Mouse (Mus musculus) lung, embryonic 15.5 days (tissue): ENCODE measurements around the gene Klhl42. TPM values are rescaled to one million over a fixed set of nuclear protein-coding genes. Genes with fewer than 3 reads are reported as not detected.
A peak's percentile ranks its signal among the peaks of the same experiment; 100 is the strongest.

Experiments
- ATAC-seq: fragments of 200-750 bp; cut with Nextera tagmentation; 2 replicates; pipeline ENCODE4 v1.8.0; 2017; ENCODE audit warnings: moderate number of reproducible peaks, borderline replicate concordance; ENCODE audit not compliant: low FRiP score, low TSS enrichment; ENCODE audit errors: extremely low read depth
- H3K27ac ChIP-seq: fragments of 300-500 bp; sonication (generic); 2 replicates; pipeline ENCODE4 v1.5.1; 2015; ENCODE audit warnings: moderate library complexity, mild to moderate bottlenecking, inconsistent platforms
- H3K27me3 ChIP-seq: fragments of 300-500 bp; sonication (generic); 2 replicates; pipeline ENCODE4 v1.6.1; 2015; ENCODE audit warnings: inconsistent platforms
- H3K36me3 ChIP-seq: fragments of 300-500 bp; sonication (generic); 2 replicates; pipeline ENCODE4 v1.6.1; 2015; ENCODE audit warnings: inconsistent platforms
- H3K4me1 ChIP-seq: fragments of 300-500 bp; sonication (generic); 2 replicates; pipeline ENCODE4 v1.6.1; 2015; ENCODE audit warnings: inconsistent platforms
- H3K4me2 ChIP-seq: fragments of 300-500 bp; sonication (generic); 2 replicates; pipeline ENCODE4 v1.6.1; 2015; ENCODE audit warnings: inconsistent platforms, mild to moderate bottlenecking, moderate library complexity
- H3K4me3 ChIP-seq: fragments of 300-500 bp; sonication (generic); 2 replicates; pipeline ENCODE4 v1.5.1; 2015; ENCODE audit warnings: mild to moderate bottlenecking, inconsistent platforms
- H3K9ac ChIP-seq: fragments of 300-500 bp; sonication (generic); 2 replicates; pipeline ENCODE4 v1.6.1; 2015; ENCODE audit warnings: inconsistent platforms
- H3K9me3 ChIP-seq: fragments of 300-500 bp; sonication (generic); 2 replicates; pipeline ENCODE4 v1.6.1; 2016; ENCODE audit warnings: inconsistent platforms
- WGBS: fragments of 180-500 bp; shearing (Covaris S2); methylation state at CpG from one replicate; pipeline ENCODE4 v1.1.7; 2015; 5-methylcytosine and 5-hydroxymethylcytosine counted together
- polyA plus RNA-seq: library from polyadenylated mRNA; unstranded; fragments of >200 nt; fragmentation: Nextera tagmentation; extraction: Ambion mirVana; gene quantifications from 2 replicates; pipeline ENCODE4 v1.2.1, GENCODE M21; 2015

Klhl42 gene
- 8.4 and 8.9 TPM in 2 replicates for polyA plus RNA-seq

DNA sequence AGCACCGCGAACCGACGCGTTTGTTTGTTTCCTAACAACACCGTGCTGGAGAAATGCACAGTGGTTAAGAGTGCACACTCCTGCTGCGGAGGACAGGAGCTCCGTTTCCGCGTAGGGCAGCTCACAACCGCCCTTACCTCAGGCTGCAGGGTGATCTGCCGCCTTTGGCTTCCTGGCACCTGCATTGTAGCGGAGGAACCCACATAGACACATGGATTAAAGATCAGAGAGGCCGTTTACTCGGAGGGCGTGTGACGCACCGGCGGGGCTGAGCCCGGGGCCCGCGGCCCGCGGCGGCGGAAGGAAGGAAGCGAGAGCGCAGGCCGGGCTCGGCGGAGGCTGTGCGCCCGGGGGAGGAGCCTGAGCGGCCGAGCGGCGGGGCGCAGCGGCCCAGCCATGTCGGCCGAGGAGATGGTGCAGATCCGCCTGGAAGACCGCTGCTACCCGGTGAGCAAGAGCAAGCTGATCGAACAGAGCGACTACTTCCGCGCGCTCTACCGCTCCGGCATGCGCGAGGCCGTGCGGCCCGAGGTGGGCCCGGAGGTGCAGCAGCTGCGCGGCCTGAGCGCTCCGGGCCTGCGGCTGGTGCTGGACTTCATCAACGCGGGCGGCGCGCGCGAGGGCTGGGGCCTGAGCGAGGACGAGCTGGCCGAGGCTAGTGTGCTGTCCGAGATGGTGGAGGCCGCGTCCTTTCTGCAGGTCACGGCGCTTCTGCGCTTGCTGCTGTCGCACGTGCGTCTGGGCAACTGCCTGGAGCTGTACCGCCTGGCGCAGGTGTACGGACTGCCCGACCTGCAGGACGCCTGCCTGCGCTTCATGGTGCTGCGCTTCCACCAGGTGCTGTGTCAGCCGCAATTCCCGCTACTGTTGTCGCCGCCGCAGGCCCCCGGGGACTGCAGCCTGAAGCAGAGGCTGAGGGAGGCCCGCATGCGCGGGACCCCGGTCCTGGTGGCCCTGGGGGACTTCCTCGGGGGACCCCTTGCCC is at the start of gene Klhl42:
Klhl42 (plus strand) TSS at position 244 of the 985 bp plus-strand sequence.
- no peaks in the 10 kb centered on the region for H3K27me3 ChIP-seq
- peak; percentile 84 for ATAC-seq

DNA sequence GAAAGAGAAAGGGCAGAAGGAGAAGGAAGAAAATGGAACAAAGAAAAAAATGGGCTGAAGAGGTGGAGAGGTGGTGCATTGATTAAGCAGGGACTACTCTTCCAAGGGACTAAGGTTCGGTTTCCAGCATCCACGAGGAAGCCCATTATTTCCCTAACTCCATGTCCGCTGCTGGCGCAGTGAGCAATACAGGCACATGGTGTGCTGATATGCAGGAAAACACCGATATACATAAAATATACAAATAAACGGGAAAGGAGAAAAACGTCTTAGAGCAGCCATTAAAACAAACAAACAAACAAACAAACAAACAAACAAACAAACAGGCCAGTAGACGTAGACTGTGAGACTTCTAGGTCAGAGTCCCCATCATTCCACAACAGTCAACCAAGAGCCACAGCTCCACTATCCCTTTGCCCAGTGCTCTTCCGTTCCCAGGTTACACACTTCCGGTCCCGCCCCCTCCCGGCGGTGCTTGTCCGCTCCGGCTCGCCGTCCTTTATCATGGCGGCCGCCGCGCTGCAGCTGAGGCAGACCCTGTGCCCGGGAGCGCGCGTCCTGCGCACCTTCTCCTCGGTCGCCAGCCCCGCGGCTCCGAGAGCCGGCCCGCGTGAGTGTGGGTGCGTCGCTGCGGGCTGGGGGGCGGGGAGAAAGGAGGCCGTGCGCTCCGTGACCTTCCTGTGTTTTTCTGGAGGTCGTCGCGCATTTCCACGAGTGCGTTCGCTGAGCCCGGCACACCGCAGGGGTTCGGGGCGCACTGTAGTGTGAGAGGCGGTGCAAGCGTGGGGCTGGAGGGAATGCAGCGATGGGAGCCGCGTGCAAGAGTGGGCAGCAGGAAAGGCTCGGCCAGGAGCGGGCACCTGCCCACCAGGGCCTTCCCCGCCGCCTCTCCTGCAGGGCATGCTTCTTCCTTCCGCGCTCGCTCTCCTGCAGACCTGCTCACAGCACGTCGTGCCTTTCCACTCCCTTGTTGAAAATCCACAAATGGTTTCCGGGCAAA is 48.6 kb upstream of the Klhl42 start, which contains the start of gene Mrps35:
Mrps35 (plus strand) TSS at position 474 of the 1,000 bp plus-strand sequence.
- H3K27me3 ChIP-seq: no peaks in the 10 kb centered on the region; the same call in 1 of the 2 replicates
- peaks cover 8% of the 10 kb centered on the region for H3K36me3 ChIP-seq
- ATAC-seq: peak; percentile 98
- H3K4me2 ChIP-seq: peak within 1 kb of the TSS; percentile 70
- H3K4me3 ChIP-seq: peak within 1 kb of the TSS; percentile 89
- peak within 1 kb of the TSS; percentile 77 for H3K9ac ChIP-seq
- H3K4me1 ChIP-seq: peaks cover 24% of the 10 kb centered on the region
- WGBS: 3% methylated on average over 66 of the region's 66 CpGs
- peak within 1 kb of the TSS; percentile 62 for H3K27ac ChIP-seq
- no peaks in the 10 kb centered on the region for H3K9me3 ChIP-seq

More for the DNA sequence above, at the start of gene Klhl42:
- 1% methylated on average over 94 of the region's 99 CpGs for WGBS
- no peaks in the 10 kb centered on the region for H3K9me3 ChIP-seq
- peak within 1 kb of the TSS; percentile 94 for H3K9ac ChIP-seq
- peak within 1 kb of the TSS; percentile 96 for H3K4me2 ChIP-seq
- H3K4me3 ChIP-seq: peak within 1 kb of the TSS; percentile 90
- peaks cover 32% of the 10 kb centered on the region for H3K4me1 ChIP-seq
- H3K27ac ChIP-seq: peak within 1 kb of the TSS; percentile 83
- H3K36me3 ChIP-seq: peaks cover 10% of the 10 kb centered on the region; the same call in 1 of the 2 replicates

DNA sequence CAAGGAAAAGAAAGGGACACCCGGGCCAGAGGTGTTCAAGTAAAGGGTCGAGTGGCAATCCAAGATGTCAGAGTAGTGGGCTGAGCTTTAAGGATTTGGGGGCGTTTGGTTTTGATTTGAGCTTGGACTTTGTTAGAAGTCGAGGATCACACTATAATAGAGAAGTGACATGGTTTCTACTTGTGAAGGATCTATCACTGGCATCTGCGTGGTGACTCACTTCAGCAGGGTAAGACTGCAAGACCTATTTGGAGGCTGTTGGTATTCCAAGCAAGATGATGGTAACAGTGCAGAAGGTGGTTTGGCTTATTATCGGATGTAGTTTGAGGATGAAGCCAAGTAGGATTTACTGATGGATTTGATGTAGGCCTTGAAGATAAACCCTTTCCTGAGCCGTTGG is 47.5 kb upstream of the Klhl42 start:
- WGBS: 40% methylated on average over 7 of the region's 7 CpGs
- Histone ChIP-seq H3K9ac (peak overlapping the region; percentile 77), H3K27me3 (no peaks in the 10 kb centered on the region; the same call in 1 of the 2 replicates), H3K27ac (no peak overlapping the region), H3K4me1 (peaks cover 24% of the 10 kb centered on the region), H3K36me3 (peaks cover 17% of the 10 kb centered on the region), H3K4me3 (peak overlapping the region; percentile 89), H3K9me3 (no peaks in the 10 kb centered on the region), H3K4me2 (peak overlapping the region; percentile 70)
- ATAC-seq: no peak

DNA sequence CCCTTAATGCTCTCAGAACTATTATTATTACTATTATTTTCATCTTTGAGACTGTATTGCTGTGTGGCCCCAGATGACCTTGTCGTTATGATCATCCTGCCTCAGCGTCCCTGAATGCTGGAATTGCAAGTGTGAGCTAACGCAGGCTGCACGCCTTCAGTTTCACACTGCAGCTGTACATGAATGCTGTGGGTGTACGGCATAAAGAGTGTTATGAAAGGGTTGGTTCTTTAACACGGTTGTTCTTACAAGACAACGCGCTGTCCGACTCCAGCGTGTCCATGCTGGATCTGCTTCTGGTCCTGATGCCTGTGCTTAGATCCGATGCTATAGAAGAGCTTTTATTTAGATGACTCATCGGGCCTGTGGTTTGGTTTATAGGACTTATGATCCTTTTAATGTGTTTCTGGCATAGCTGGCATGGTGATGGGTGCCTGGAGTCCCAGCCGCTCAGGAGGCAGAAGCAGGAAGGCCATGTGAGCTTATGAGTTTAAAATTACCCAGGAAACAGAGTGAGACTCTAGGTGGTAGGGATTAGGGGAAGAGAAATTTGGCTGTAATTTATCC is 41.9 kb upstream of the Klhl42 start:
- Histone ChIP-seq H3K27ac (no peak overlapping the region), H3K27me3 (no peaks in the 10 kb centered on the region), H3K4me2 (no peak overlapping the region), H3K9me3 (no peaks in the 10 kb centered on the region), H3K36me3 (peaks cover 60% of the 10 kb centered on the region), H3K9ac (no peak overlapping the region), H3K4me3 (no peak overlapping the region), H3K4me1 (peaks cover 9% of the 10 kb centered on the region; the same call in 1 of the 2 replicates)
- no peak for ATAC-seq
- WGBS: 95% methylated on average over 13 of the region's 13 CpGs

DNA sequence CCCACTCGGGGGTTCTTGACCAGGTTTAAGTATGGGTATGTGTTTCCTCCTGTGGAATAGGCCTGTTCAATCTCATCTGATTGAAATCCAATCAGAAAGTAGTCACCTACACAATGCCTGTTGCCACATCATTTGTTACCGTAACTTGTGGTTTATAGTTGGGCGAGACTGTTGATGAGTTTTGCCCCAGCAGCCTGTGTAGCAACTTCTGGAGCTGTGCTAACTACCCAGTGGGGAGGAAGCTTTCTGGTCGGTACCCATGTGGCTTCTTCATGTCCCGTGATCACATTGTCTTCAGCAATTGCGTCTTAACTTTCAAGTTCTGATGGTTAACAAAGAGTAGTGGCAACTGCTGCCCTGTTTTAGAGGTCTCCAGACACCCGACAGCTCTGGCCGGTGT is 39.5 kb upstream of the Klhl42 start:
- Histone ChIP-seq H3K9me3 (no peaks in the 10 kb centered on the region), H3K4me2 (no peak overlapping the region), H3K27me3 (no peaks in the 10 kb centered on the region), H3K4me1 (no peaks in the 10 kb centered on the region), H3K27ac (no peak overlapping the region), H3K9ac (no peak overlapping the region), H3K36me3 (peaks cover 80% of the 10 kb centered on the region), H3K4me3 (no peak overlapping the region)
- no peak for ATAC-seq
- 92% methylated on average over 8 of the region's 8 CpGs for WGBS

DNA sequence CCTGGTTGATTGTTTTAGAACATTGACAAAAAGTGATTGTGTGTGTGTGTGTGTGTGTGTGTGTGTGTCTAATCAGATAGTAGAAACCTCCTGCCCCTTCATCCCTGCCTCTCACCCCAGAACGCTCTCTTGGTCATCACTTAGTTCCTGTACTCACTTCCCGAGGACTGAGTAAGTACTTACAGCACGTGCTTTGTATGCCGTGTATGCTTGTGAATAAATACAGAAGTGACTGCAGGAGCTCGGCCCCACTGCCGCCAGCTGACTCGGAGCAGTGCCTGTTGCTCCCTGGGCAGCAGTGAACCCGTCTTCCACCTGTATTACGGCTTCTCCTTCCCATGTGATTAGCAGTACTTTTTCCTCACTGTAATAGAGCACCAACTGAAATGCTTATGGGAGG is 38.7 kb upstream of the Klhl42 start:
- H3K27me3 ChIP-seq: no peaks in the 10 kb centered on the region
- H3K27ac ChIP-seq: no peak overlapping the region
- no peak for ATAC-seq
- peaks cover 81% of the 10 kb centered on the region for H3K36me3 ChIP-seq
- H3K9me3 ChIP-seq: no peaks in the 10 kb centered on the region
- H3K9ac ChIP-seq: no peak overlapping the region
- H3K4me3 ChIP-seq: no peak overlapping the region
- 90% methylated on average over 9 of the region's 9 CpGs for whole genome bisulfite sequencing
- no peaks in the 10 kb centered on the region for H3K4me1 ChIP-seq
- no peak overlapping the region for H3K4me2 ChIP-seq

DNA sequence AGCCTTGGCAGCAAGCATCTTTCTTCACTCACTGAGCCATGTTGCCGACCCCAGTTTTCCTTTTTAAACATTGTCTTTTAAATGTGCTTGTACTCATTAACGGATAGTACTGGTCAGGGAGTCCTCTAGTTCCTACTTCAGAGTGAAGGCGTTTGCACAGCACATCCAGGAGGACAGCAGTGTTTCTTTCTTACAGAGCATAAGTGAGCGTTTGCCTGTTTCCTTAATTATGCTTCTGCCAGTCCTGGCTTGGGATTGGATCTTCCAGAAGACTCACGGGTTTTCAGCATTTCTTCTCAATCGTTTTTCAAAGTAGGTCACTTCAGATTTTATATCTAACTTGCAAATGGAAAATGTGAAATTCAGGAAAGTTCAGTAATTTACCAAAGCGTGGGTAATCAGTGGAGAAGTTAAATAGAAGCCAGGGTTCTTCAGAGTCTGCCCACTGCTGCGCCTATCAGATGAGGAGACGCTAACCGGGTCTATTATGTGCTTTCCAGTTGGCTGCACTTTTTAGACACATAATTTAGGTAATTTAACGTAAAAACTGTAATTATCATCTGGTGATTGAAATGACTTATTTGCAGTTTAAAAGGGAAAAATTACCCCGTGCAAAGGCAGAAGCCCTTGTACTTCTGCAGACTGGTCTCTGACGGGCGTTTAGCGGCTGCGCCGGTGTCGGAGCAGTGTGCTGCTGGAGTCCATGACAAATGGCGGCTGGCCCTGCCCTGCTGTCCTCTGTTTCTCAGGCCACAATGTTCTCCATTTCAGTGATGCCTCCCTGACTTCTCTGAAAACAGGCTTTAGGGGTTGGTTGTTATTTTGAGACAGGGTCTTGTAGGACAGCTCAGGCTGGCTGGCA is 37.2 kb upstream of the Klhl42 start:
- WGBS: 87% methylated on average over 19 of the region's 19 CpGs
- Histone ChIP-seq H3K4me3 (no peak overlapping the region), H3K9me3 (no peaks in the 10 kb centered on the region), H3K9ac (no peak overlapping the region), H3K27me3 (no peaks in the 10 kb centered on the region), H3K27ac (no peak overlapping the region), H3K4me1 (no peaks in the 10 kb centered on the region), H3K36me3 (peaks cover 68% of the 10 kb centered on the region), H3K4me2 (no peak overlapping the region)
- no peak for ATAC-seq

DNA sequence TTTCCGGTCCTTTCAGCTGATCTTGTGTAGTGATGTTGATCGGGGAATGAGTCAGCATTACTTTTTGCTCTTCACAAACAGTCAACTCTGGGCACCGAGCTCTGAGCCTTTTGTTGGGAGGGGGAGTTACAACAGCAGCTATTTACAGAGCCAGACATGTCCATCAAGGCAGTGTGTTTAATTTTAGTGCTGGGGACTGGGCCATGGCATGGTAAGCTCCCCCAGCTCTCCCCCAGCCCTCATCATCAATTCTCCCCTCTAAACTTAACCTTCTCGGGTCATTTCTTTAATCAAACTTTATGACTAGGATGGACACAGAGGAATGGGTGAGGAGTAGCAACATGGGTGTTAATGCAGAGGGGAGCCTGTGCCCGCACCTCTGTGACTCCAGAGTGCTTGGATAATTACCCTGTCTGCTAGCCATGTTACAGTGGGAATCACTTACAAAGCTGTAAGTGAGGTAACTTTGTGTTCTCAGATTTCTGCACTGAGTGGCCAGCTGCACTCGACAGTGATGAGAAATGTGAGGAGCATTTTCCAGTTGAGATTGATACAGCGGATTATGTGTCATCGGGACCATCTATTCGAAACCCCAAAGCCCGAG is 35.7 kb upstream of the Klhl42 start:
- Histone ChIP-seq H3K4me1 (no peaks in the 10 kb centered on the region), H3K27me3 (no peaks in the 10 kb centered on the region), H3K36me3 (peaks cover 54% of the 10 kb centered on the region), H3K9me3 (no peaks in the 10 kb centered on the region), H3K4me3 (no peak overlapping the region), H3K9ac (no peak overlapping the region), H3K27ac (no peak overlapping the region), H3K4me2 (no peak overlapping the region)
- 81% methylated on average over 10 of the region's 10 CpGs for whole genome bisulfite sequencing
- ATAC-seq: no peak

DNA sequence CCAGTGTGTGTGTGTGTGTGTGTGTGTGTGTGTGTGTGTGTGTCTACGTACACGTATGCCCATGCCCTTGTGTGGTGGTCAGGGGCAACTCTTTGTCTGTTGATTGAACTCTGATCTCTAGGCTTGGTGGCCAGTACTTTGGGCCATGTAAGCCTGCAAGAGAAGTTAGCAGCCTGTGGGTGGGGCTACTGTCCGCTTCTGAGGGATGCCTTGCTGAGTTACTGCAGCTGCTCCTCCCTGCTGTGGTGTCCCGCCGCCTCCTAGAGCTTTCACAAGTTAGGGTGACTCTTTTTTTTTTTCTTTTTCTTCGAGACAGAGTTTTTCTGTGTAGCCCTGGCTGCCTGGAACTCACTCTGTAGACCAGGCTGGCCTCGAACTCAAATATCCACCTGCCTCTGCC is 31.9 kb upstream of the Klhl42 start:
- H3K4me1 ChIP-seq: no peaks in the 10 kb centered on the region
- no peak for ATAC-seq
- WGBS: 70% methylated on average over 7 of the region's 7 CpGs
- H3K36me3 ChIP-seq: peaks cover 49% of the 10 kb centered on the region
- no peaks in the 10 kb centered on the region for H3K27me3 ChIP-seq
- H3K9me3 ChIP-seq: no peaks in the 10 kb centered on the region
- H3K27ac ChIP-seq: no peak overlapping the region
- H3K4me2 ChIP-seq: no peak overlapping the region
- no peak overlapping the region for H3K4me3 ChIP-seq
- H3K9ac ChIP-seq: no peak overlapping the region

DNA sequence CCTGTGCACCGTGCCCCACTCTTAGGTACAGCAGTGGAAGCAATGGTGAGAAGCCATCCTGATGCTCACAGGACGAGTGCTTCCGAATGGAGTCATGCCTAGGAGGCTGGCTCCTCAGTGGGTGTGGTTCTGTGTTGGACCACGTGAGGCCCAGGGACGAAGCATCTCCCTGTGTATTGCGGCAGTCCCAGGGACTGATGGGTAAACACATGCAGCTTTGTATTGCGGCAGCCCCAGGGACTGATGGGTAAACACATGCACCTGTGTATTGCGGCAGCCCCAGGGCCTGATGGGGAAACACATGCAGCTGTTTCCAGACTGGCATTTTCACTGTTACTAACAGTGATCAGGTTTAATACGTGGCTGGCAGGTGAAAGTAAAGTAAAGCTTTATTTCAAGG is 29.5 kb upstream of the Klhl42 start:
- H3K9ac ChIP-seq: no peak overlapping the region
- H3K4me2 ChIP-seq: no peak overlapping the region
- H3K4me3 ChIP-seq: no peak overlapping the region
- no peaks in the 10 kb centered on the region for H3K27me3 ChIP-seq
- H3K27ac ChIP-seq: no peak overlapping the region
- WGBS: 87% methylated on average over 9 of the region's 9 CpGs
- no peaks in the 10 kb centered on the region for H3K4me1 ChIP-seq
- ATAC-seq: no peak
- H3K36me3 ChIP-seq: peaks cover 35% of the 10 kb centered on the region
- H3K9me3 ChIP-seq: no peaks in the 10 kb centered on the region
